Mouse (Mus musculus) T-cell, adult 66 days (primary cell): ENCODE data around the gene Atp5b. TPM values are rescaled to one million over a fixed set of nuclear protein-coding genes. Genes with fewer than 3 reads are reported as not detected.

Experiments
- total RNA-seq, 2 experiments: library from RNA; stranded (reverse); gene quantifications; 3 replicates in 1 of 2; 4 replicates in 1 of 2; pipeline ENCODE4 v1.2.4; 2023

Atp5b gene
- 100 to 1,000 TPM; 664 to 698 TPM for total RNA-seq

GRCm38 (mm10) chr10:128082880-128083421 lies at the start of gene Atp5b:
Gene Atp5b, plus strand, starts transcription at chr10:128083273.

GRCm38 (mm10) chr10:128058601-128059151 lies 24.4 kb upstream of the Atp5b start, which contains the start of gene Ptges3:
Gene Ptges3, plus strand, starts transcription at chr10:128058954.

GRCm38 (mm10) chr10:128091564-128092505 lies 8.8 kb downstream of the Atp5b start, which contains the start of gene Baz2a:
Gene Baz2a, plus strand, starts transcription at chr10:128091577.

Other genes with a start within 250 kb of the Atp5b start
- not detected for gene Rdh19, start 233.3 kb upstream of the Atp5b start, total RNA-seq
- not detected for gene Rdh16f2, start 216.8 kb upstream of the Atp5b start, total RNA-seq
- not detected for gene Rdh7, start 194.5 kb upstream of the Atp5b start, total RNA-seq
- gene Sdr9c7, start 184.8 kb upstream of the Atp5b start, total RNA-seq = not detected
- gene Hsd17b6, start 75.7 kb upstream of the Atp5b start, total RNA-seq = not detected
- gene Prim1, start 68.1 kb upstream of the Atp5b start, total RNA-seq = 10 to 100 TPM; 16.2 to 21.7 TPM
- 100 to 1,000 TPM; 776 to 815 TPM for gene Naca, start 47.7 kb upstream of the Atp5b start, total RNA-seq
- 100 to 1,000 TPM; 121 to 145 TPM for gene Ptges3, start 24.3 kb upstream of the Atp5b start, total RNA-seq
- gene Baz2a, start 8.3 kb downstream of the Atp5b start, total RNA-seq = 100 to 1,000 TPM; 118 to 120 TPM
- 10 to 100 TPM; 46.4 to 46.7 TPM for gene Rbms2, start 97.0 kb downstream of the Atp5b start, total RNA-seq
- gene Gls2, start 111.2 kb downstream of the Atp5b start, total RNA-seq = under 1 TPM; 0.26 to 0.98 TPM
- 10 to 100 TPM; 15.4 to 20.8 TPM for gene Spryd4, start 128.5 kb downstream of the Atp5b start, total RNA-seq
- gene Mip, start 142.6 kb downstream of the Atp5b start, total RNA-seq = not detected
- gene Timeless, start 148.8 kb downstream of the Atp5b start, total RNA-seq = 10 to 100 TPM; 35.2 to 44.7 TPM
- gene Apon, start 170.8 kb downstream of the Atp5b start, total RNA-seq = not detected
- not detected for gene Apof, start 185.4 kb downstream of the Atp5b start, total RNA-seq
- 10 to 100 TPM; 64.1 to 66.5 TPM for gene Stat2, start 187.3 kb downstream of the Atp5b start, total RNA-seq
- not detected for gene Il23a, start 215.5 kb downstream of the Atp5b start, total RNA-seq
- 10 to 100 TPM; 41.8 to 43.8 TPM for gene Pan2, start 220.1 kb downstream of the Atp5b start, total RNA-seq
- 10 to 100 TPM; 24.5 to 37.2 TPM for gene Cnpy2, start 239.2 kb downstream of the Atp5b start, total RNA-seq